ENCODE assay signal across 8 mouse cellular contexts in genomic region chr10:43451848-43452662, GRCm38 (mm10). TPM values are rescaled to one million over a fixed set of nuclear protein-coding genes. Genes with fewer than 3 reads are reported as not detected.
A peak's percentile ranks its signal among the peaks of the same experiment; 100 is the strongest.
DNase-seq lines count a peak whose midpoint lies in the region; ATAC-seq and TF ChIP-seq lines count a peak whose summit lies in the region.

No protein-coding gene starts in this region.

- peaks cover 0 to 21% of the 10 kb centered on the region in 2 experiments; a peak in 2 of 4 replicates for H3K4me1 ChIP-seq in CH12.LX (ENCODE audit: control insufficient read depth in 1 of 2, insufficient read depth in 2 of 2)
- H3K4me1 ChIP-seq in forebrain, embryonic 13.5 days: peaks cover 11% of the 10 kb centered on the region
- peaks cover 3% of the 10 kb centered on the region; the same call in 1 of the 2 replicates for H3K4me1 ChIP-seq in liver, embryonic 16.5 days (ENCODE audit: control insufficient read depth, low read depth, low read length)
- no peaks in the 10 kb centered on the region for H3K4me1 ChIP-seq in neural tube, embryonic 14.5 days (ENCODE audit: control insufficient read depth, insufficient read depth, low read length)
- H3K4me1 ChIP-seq in testis, adult 2 months (ENCODE audit: control insufficient read depth, insufficient read depth, low read length): no peaks in the 10 kb centered on the region

- dilution Hi-C loops in CH12.LX (cut with MboI; ENCODE audit: extremely low pct_ligation_motif_present, extremely low pct_unique_long_range_greater_than_20kb, low sequenced_read_pairs): no loop called here

- peaks cover 3% of the 10 kb centered on the region for H3K9me3 ChIP-seq in CH12.LX (replicated peaks; ENCODE audit: low read length)
- no peaks in the 10 kb centered on the region for H3K9me3 ChIP-seq in forebrain, embryonic 13.5 days (replicated peaks)
- H3K9me3 ChIP-seq in liver, embryonic 16.5 days (replicated peaks; ENCODE audit: control insufficient read depth, low read length): no peaks in the 10 kb centered on the region
- H3K9me3 ChIP-seq in neural tube, embryonic 14.5 days (ENCODE audit: control insufficient read depth, low read length): no peaks in the 10 kb centered on the region

- no peaks in the 10 kb centered on the region for H3K36me3 ChIP-seq in CH12.LX (replicated peaks in 1 of 2; ENCODE audit: control insufficient read depth in 1 of 2, insufficient read depth in 1 of 2, low read length in 1 of 2)
- H3K36me3 ChIP-seq in forebrain, embryonic 13.5 days (ENCODE audit: poor library complexity, severe bottlenecking): no peaks in the 10 kb centered on the region
- H3K36me3 ChIP-seq in liver, embryonic 16.5 days (ENCODE audit: control insufficient read depth, insufficient read depth): no peaks in the 10 kb centered on the region
- no peaks in the 10 kb centered on the region for H3K36me3 ChIP-seq in neural tube, embryonic 14.5 days (ENCODE audit: control insufficient read depth, insufficient read depth, low read length)
- H3K36me3 ChIP-seq in testis, adult 2 months (ENCODE audit: control insufficient read depth, insufficient read depth, low read length): no peaks in the 10 kb centered on the region

- peaks cover 2% of the 10 kb centered on the region for H3K27me3 ChIP-seq in CH12.LX (replicated peaks)
- H3K27me3 ChIP-seq in forebrain, embryonic 13.5 days: no peaks in the 10 kb centered on the region
- H3K27me3 ChIP-seq in liver, embryonic 16.5 days (ENCODE audit: control insufficient read depth, insufficient read depth, low read depth, low read length): no peaks in the 10 kb centered on the region
- no peaks in the 10 kb centered on the region for H3K27me3 ChIP-seq in neural tube, embryonic 14.5 days (ENCODE audit: control insufficient read depth, insufficient read depth, low read length)
- no peaks in the 10 kb centered on the region for H3K27me3 ChIP-seq in testis, adult 2 months (ENCODE audit: control insufficient read depth, insufficient read depth, low read length)

- intact Hi-C loops in heart, postnatal 10 days (cut with DNase I): loop anchor here (5.0 kb wide), 1 partner anchor 280 kb away; the partner anchor contains the start of genes 9030612E09Rik and Sobp

- TF ChIP-seq EP300 in CH12.LX (IDR thresholded peaks at IDR 0.05; ENCODE audit: low read length): no peak

- peak overlapping the region; percentile 97 for H3K4me2 ChIP-seq in CH12.LX (ENCODE audit: insufficient read depth, low read depth, poor library complexity, severe bottlenecking)
- H3K4me2 ChIP-seq in forebrain, embryonic 13.5 days: peak overlapping the region; percentile 52
- H3K4me2 ChIP-seq in liver, embryonic 16.5 days (ENCODE audit: low read depth, low read length): peak overlapping the region; percentile 36
- H3K4me2 ChIP-seq in neural tube, embryonic 14.5 days (ENCODE audit: low read depth, low read length): peak overlapping the region; percentile 29

- H3K4me3 ChIP-seq in CH12.LX (replicated peaks in 1 of 3; ENCODE audit: low read depth in 2 of 3, low read length in 2 of 3, poor library complexity in 1 of 3): peak overlapping the region; percentile 39 to 61 (median 54)
- peak overlapping the region; percentile 20; the same call in 1 of the 2 replicates for H3K4me3 ChIP-seq in forebrain, embryonic 13.5 days
- peak overlapping the region; percentile 32 for H3K4me3 ChIP-seq in liver, embryonic 16.5 days (ENCODE audit: low read depth, low read length)
- H3K4me3 ChIP-seq in neural tube, embryonic 14.5 days (ENCODE audit: low read depth, low read length): no peak overlapping the region; the same call in 1 of the 2 replicates
- H3K4me3 ChIP-seq in testis, adult 2 months (ENCODE audit: control insufficient read depth, low read depth, low read length): no peak overlapping the region

- 24% methylated on average over 16 of the region's 16 CpGs for WGBS in forebrain, embryonic 13.5 days
- 21% methylated on average over 16 of the region's 16 CpGs for WGBS in large intestine, adult 2 months
- WGBS in liver, embryonic 16.5 days (ENCODE audit: insufficient replicate concordance): 15% methylated on average over 16 of the region's 16 CpGs
- 24% methylated on average over 16 of the region's 16 CpGs for WGBS in neural tube, embryonic 14.5 days

- TF ChIP-seq CTCF in CH12.LX (conservative IDR thresholded peaks at IDR 0.05 in 1 of 2, IDR thresholded peaks at IDR 0.05 in 1 of 2; ENCODE audit: low read depth in 2 of 2, low read length in 2 of 2): peak; percentile 8 to 86; a peak in 2 of 4 replicates
- peak; percentile 10; the same call in 1 of the 2 replicates for TF ChIP-seq CTCF in testis, adult 2 months (IDR thresholded peaks at IDR 0.05; ENCODE audit: control insufficient read depth, insufficient read depth, insufficient replicate concordance, low read depth, low read length)

- DNase-seq in CH12.LX (ENCODE audit: extremely low read depth): peak; percentile 81
- DNase-seq in heart, postnatal 10 days: peak; percentile 87 to 89
- peak; percentile 55 for DNase-seq in large intestine, adult 2 months (ENCODE audit: low read depth, low spot score)

- peak; percentile 76 for TF ChIP-seq RAD21 in CH12.LX (IDR thresholded peaks at IDR 0.05; ENCODE audit: low read depth, low read length)

- H3K9ac ChIP-seq in CH12.LX (ENCODE audit: insufficient read depth, low read depth): peak overlapping the region; percentile 69
- no peak overlapping the region; the same call in 1 of the 2 replicates for H3K9ac ChIP-seq in forebrain, embryonic 13.5 days
- no peak overlapping the region for H3K9ac ChIP-seq in liver, embryonic 16.5 days (ENCODE audit: low read depth, low read length)
- H3K9ac ChIP-seq in neural tube, embryonic 14.5 days (replicated peaks; ENCODE audit: low read depth, low read length): no peak overlapping the region

- H3K27ac ChIP-seq in CH12.LX (ENCODE audit: insufficient read depth, low read depth): no peak overlapping the region
- H3K27ac ChIP-seq in forebrain, embryonic 13.5 days: no peak overlapping the region
- H3K27ac ChIP-seq in liver, embryonic 16.5 days (ENCODE audit: low read length): no peak overlapping the region
- no peak overlapping the region for H3K27ac ChIP-seq in neural tube, embryonic 14.5 days (ENCODE audit: low read depth, low read length)
- no peak overlapping the region for H3K27ac ChIP-seq in testis, adult 2 months (ENCODE audit: control insufficient read depth, insufficient read depth, low read depth, low read length)

- in situ Hi-C loops in CH12.LX (cut with MboI; ENCODE audit: low pct_ligation_motif_present, low pct_unique_long_range_greater_than_20kb, low sequenced_read_pairs): no loop called here

- H3K79me2 ChIP-seq in CH12.LX (replicated peaks; ENCODE audit: control insufficient read depth, extremely low read depth, insufficient read depth, poor library complexity, severe bottlenecking): no peaks in the 10 kb centered on the region

- peak; percentile 96 for ATAC-seq in cerebellum, adult (ENCODE audit: insufficient number of reproducible peaks, low FRiP score, low TSS enrichment)
- peak; percentile 95 for ATAC-seq in forebrain, embryonic 13.5 days
- ATAC-seq in liver, embryonic 16.5 days (ENCODE audit: low read depth): peak; percentile 76
- ATAC-seq in neural tube, embryonic 14.5 days (ENCODE audit: low read depth): peak; percentile 97

- peak; percentile 25; the same call in 1 of the 2 replicates for TF ChIP-seq POLR2A in CH12.LX (IDR thresholded peaks at IDR 0.05; ENCODE audit: low read depth, low read length)
- no peak for TF ChIP-seq POLR2A in testis, adult 2 months (IDR thresholded peaks at IDR 0.05; ENCODE audit: control insufficient read depth, low read depth, low read length)

TF ChIP-seq in CH12.LX, 34 proteins besides CTCF, POLR2A, EP300 and RAD21:
- TF ChIP-seq HCFC1 (IDR thresholded peaks at IDR 0.05; ENCODE audit: low read depth, low read length): 0 out of 2 replicates have a peak, but pooled peaks have one; percentile 24
- TF ChIP-seq MAZ (IDR thresholded peaks at IDR 0.05; ENCODE audit: low read depth, low read length): no peak; the same call in 1 of the 2 replicates
- TF ChIP-seq TCF12 (IDR thresholded peaks at IDR 0.05; ENCODE audit: low read depth, low read length): no peak
- TF ChIP-seq SMC3 (IDR thresholded peaks at IDR 0.05; ENCODE audit: low read depth, low read length): peak; percentile 83
- TF ChIP-seq IRF4 (IDR thresholded peaks at IDR 0.05; ENCODE audit: low read depth, low read length): peak; percentile 45; the same call in 1 of the 2 replicates
- TF ChIP-seq ZC3H11A (IDR thresholded peaks at IDR 0.05; ENCODE audit: low read depth, low read length): peak; percentile 7; the same call in 1 of the 2 replicates
- TF ChIP-seq BHLHE40 (IDR thresholded peaks at IDR 0.05; ENCODE audit: low read depth, low read length): peak; percentile 36
TF ChIP-seq in CH12.LX: peak in this region for 5.

RNA-seq across cellular contexts. Expression of gene Bend3, which starts 26.6 kb away (rescaled TPM):
- 8.7 and 11.8 TPM in 2 replicates for total RNA-seq in CH12.LX (2012; rRNA removed)
- 6.5 and 7.4 TPM in 2 replicates for total RNA-seq in CH12.LX (2014; rRNA removed)
- 14.8 and 18.9 TPM in 2 replicates for polyA plus RNA-seq in CH12.LX (2012; ENCODE audit: insufficient read length, low read depth)
- 3.8 and 5.0 TPM in 2 replicates for polyA plus RNA-seq in forebrain, embryonic 13.5 days (2015; fragmentation: Nextera tagmentation; extraction: Ambion mirVana)
- total RNA-seq in heart, postnatal 10 days (2021): 10 to 100 TPM in 1 of 2 experiments, 1 to 10 TPM in 1; 8.7 to 11.0 TPM
- polyA plus RNA-seq in large intestine, adult 2 months (2012; rRNA removed): 2.2 and 2.7 TPM in 2 replicates
- 0.60 and 0.96 TPM in 2 replicates for polyA plus RNA-seq in liver, embryonic 16.5 days (2015; fragmentation: Nextera tagmentation; extraction: Ambion mirVana)
- 3.7 and 3.8 TPM in 2 replicates for polyA plus RNA-seq in neural tube, embryonic 14.5 days (2014; fragmentation: Nextera tagmentation; extraction: Ambion mirVana)
- polyA plus RNA-seq in testis, adult 2 months (2012; rRNA removed): 3.9 and 4.4 TPM in 2 replicates

Comparison
In these comparisons a context has a peak if more than half of its experiments do, and no peak if none do; other contexts are left out.
1. H3K4me2 ChIP-seq: peak in every context shown above with its lines; median percentile 97 in CH12.LX; 52 in forebrain, embryonic 13.5 days; 36 in liver, embryonic 16.5 days; 29 in neural tube, embryonic 14.5 days.
2. H3K4me3 ChIP-seq: peak in CH12.LX (3 of 3), forebrain, embryonic 13.5 days (single experiment) and liver, embryonic 16.5 days (single experiment); none in neural tube, embryonic 14.5 days (single experiment) and testis, adult 2 months (single experiment).
3. Peak in every context shown above with its lines, with median percentiles within 50 percentile points of each other: DNase-seq and ATAC-seq.